Mouse (Mus musculus) E14TG2a.4 (cell line): Measurements from ENCODE around the gene Rabac1.

Experiments used
- CTCF ChIP-seq: conservative IDR thresholded peaks from 2 replicates; pipeline ENCODE4 v1.5.1; 2014; ENCODE audit warnings: low read length
- POU5F1 ChIP-seq: IDR thresholded peaks from 2 replicates; pipeline ENCODE4 v1.6.1; 2014; ENCODE audit warnings: low read length, borderline replicate concordance

DNA sequence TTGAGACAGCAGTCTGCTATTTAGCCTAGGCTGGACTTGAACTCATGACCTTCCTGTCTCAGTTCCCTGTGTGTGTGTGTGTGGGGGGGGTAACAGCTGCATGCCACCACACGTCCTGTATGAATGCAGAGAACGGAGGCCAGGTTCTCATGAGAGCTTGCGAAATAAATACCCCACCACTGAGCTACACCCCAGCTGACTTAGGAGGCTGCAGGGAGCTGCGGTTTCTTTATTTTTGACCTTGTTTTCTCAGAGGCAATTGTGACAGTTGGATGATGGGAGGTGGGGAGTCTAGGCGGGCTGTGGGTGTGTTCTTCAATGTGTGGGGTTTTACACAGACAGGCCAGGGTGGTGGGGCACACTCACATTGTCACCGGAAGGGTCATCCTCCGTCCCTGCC is 27.7 kb upstream of the Rabac1 start:
- TF ChIP-seq CTCF (no peak), POU5F1 (no peak)
